Mouse (Mus musculus) bone marrow macrophage, adult 2 months (primary cell): ENCODE results near the gene Pex11a. TPM values are rescaled to one million over a fixed set of nuclear protein-coding genes. Genes with fewer than 3 reads are reported as not detected.

Source experiments
- H3K27ac ChIP-seq: 2 replicates; pipeline ENCODE4 v1.5.1; 2012; ENCODE audit warnings: low read depth, low read length; ENCODE audit not compliant: insufficient read depth
- H3K4me1 ChIP-seq: 2 replicates; pipeline ENCODE4 v1.6.1; 2012; ENCODE audit warnings: low read length; ENCODE audit not compliant: control insufficient read depth, insufficient read depth
- H3K4me3 ChIP-seq: 2 replicates; pipeline ENCODE4 v1.5.1; 2012; ENCODE audit warnings: mild to moderate bottlenecking, low read length, moderate library complexity; ENCODE audit not compliant: insufficient read depth
- CTCF ChIP-seq: IDR thresholded peaks from 2 replicates; pipeline ENCODE4 v1.5.1; 2012; ENCODE audit warnings: low read depth, mild to moderate bottlenecking, low read length, moderate library complexity
- POLR2A ChIP-seq: IDR thresholded peaks from 2 replicates; pipeline ENCODE4 v1.6.1; 2012; ENCODE audit warnings: mild to moderate bottlenecking, low read depth, low read length, borderline replicate concordance
- polyA plus RNA-seq: library from polyadenylated mRNA; stranded (reverse); fragments of >200 nt; gene quantifications from 2 replicates; pipeline ENCODE4 v1.2.4, GENCODE M21; 2012; ENCODE audit not compliant: missing spikeins, insufficient read depth, insufficient read length

Gene Pex11a
- polyA plus RNA-seq, 1 experiment, result 5.9 TPM

GRCm38 (mm10) chr7:79765991-79766390 is 23.1 kb upstream of the Pex11a start:
- H3K27ac ChIP-seq, result no peak overlapping the region
- no peak overlapping the region for H3K4me3 ChIP-seq
- TF ChIP-seq POLR2A (no peak), CTCF (no peak)
- peaks cover 8% of the 10 kb centered on the region for H3K4me1 ChIP-seq

GRCm38 (mm10) chr7:79762106-79762505 is 19.2 kb upstream of the Pex11a start:
- peaks cover 13% of the 10 kb centered on the region for H3K4me1 ChIP-seq
- H3K4me3 ChIP-seq, result no peak overlapping the region
- no peak overlapping the region for H3K27ac ChIP-seq
- TF ChIP-seq POLR2A (no peak), CTCF (no peak)

GRCm38 (mm10) chr7:79761124-79761876 is 18.4 kb upstream of the Pex11a start:
- Histone ChIP-seq H3K4me3 (no peak overlapping the region), H3K27ac (peak overlapping the region; percentile 26), H3K4me1 (peaks cover 13% of the 10 kb centered on the region)
- TF ChIP-seq CTCF (no peak), POLR2A (no peak)

- no peak overlapping the region for H3K4me3 ChIP-seq
- H3K4me1 ChIP-seq, result peaks cover 13% of the 10 kb centered on the region
- TF ChIP-seq CTCF (no peak), POLR2A (no peak)
- H3K27ac ChIP-seq, result no peak overlapping the region
Measured at GRCm38 (mm10) chr7:79759766-79760165, 16.8 kb upstream of the Pex11a start.

- no peak overlapping the region for H3K4me3 ChIP-seq
- peaks cover 13% of the 10 kb centered on the region for H3K4me1 ChIP-seq
- H3K27ac ChIP-seq, result no peak overlapping the region
- TF ChIP-seq POLR2A (no peak), CTCF (no peak)
Measured at GRCm38 (mm10) chr7:79758176-79758575, 15.2 kb upstream of the Pex11a start.

GRCm38 (mm10) chr7:79756334-79756733 is 13.4 kb upstream of the Pex11a start:
- TF ChIP-seq POLR2A, result no peak
- no peak for TF ChIP-seq CTCF
- peaks cover 5% of the 10 kb centered on the region for H3K4me1 ChIP-seq
- no peak overlapping the region for H3K4me3 ChIP-seq
- H3K27ac ChIP-seq, result no peak overlapping the region

- Histone ChIP-seq H3K4me1 (peaks cover 4% of the 10 kb centered on the region), H3K27ac (no peak overlapping the region), H3K4me3 (no peak overlapping the region)
- TF ChIP-seq POLR2A (no peak), CTCF (no peak)
Measured at GRCm38 (mm10) chr7:79749511-79749910, 6.6 kb upstream of the Pex11a start.

- TF ChIP-seq POLR2A (no peak), CTCF (no peak)
- H3K27ac ChIP-seq, result no peak overlapping the region
- H3K4me3 ChIP-seq, result no peak overlapping the region
- H3K4me1 ChIP-seq, result peaks cover 17% of the 10 kb centered on the region
Measured at GRCm38 (mm10) chr7:79747659-79748058, 4.7 kb upstream of the Pex11a start.

GRCm38 (mm10) chr7:79744585-79744984 is 1.7 kb upstream of the Pex11a start:
- H3K27ac ChIP-seq, result no peak overlapping the region
- no peak overlapping the region for H3K4me3 ChIP-seq
- peaks cover 17% of the 10 kb centered on the region for H3K4me1 ChIP-seq
- TF ChIP-seq CTCF, result no peak
- TF ChIP-seq POLR2A, result no peak

- Histone ChIP-seq H3K4me3 (no peak overlapping the region), H3K4me1 (peaks cover 17% of the 10 kb centered on the region), H3K27ac (no peak overlapping the region)
- no peak for TF ChIP-seq CTCF
- TF ChIP-seq POLR2A, result no peak
Measured at GRCm38 (mm10) chr7:79744051-79744450, 1.1 kb upstream of the Pex11a start.
